ENCODE assay signal across 8 mouse cellular contexts in the genomic region with DNA sequence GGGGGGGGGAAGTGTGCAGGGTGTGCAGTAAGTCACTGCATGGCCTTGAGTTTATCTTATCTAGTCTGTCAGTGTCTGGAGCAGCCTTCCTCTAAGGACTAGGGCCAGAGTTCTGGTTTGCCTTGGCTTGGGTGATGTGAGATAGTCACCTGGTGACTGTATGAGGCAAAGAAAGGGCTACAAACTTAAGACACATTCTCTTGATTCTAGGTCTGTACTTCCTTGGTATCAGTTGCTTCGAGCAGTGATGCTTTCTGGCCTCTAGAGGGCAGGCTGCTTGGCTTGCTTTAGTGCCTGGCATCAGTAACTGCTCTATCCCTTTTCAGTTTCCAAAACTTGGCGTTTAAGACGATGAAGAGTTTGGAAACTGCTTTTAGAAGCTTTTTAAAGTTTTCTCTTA. TPM values are rescaled to one million over a fixed set of nuclear protein-coding genes. Genes with fewer than 3 reads are reported as not detected.
DNase-seq lines count a peak whose midpoint lies in the region; ATAC-seq and TF ChIP-seq lines count a peak whose summit lies in the region.

No protein-coding gene starts in this region.

- no peak for TF ChIP-seq POLR2A in limb, embryonic 14.5 days (IDR thresholded peaks at IDR 0.05; ENCODE audit: borderline replicate concordance, extremely low read depth, insufficient read depth, insufficient read length)

- H3K9me3 ChIP-seq in limb, embryonic 14.5 days (ENCODE audit: control insufficient read depth, low read length), result no peaks in the 10 kb centered on the region
- H3K9me3 ChIP-seq in limb, embryonic 10.5 days (replicated peaks), result peaks cover 6% of the 10 kb centered on the region; the same call in 1 of the 2 replicates
- 0 out of 2 replicates have a peak, but pooled peaks cover 6% of the 10 kb centered on the region for H3K9me3 ChIP-seq in liver, embryonic 12.5 days (replicated peaks)

- no peak overlapping the region for H3K9ac ChIP-seq in limb, embryonic 14.5 days (ENCODE audit: low read depth, low read length, severe bottlenecking)
- no peak overlapping the region for H3K9ac ChIP-seq in liver, embryonic 12.5 days

- no peak overlapping the region for H3K4me2 ChIP-seq in limb, embryonic 14.5 days (replicated peaks; ENCODE audit: low read depth, low read length, severe bottlenecking)
- H3K4me2 ChIP-seq in liver, embryonic 12.5 days, result no peak overlapping the region

- peak; percentile 73 for DNase-seq in embryo, embryonic 10 days (ENCODE audit: low spot score)
- no peak for DNase-seq in embryo, embryonic 9.5 days (ENCODE audit: extremely low spot score)
- peak; percentile 49 for DNase-seq in limb, embryonic 14.5 days (ENCODE audit: low spot score)
- DNase-seq in limb, embryonic 10.5 days (ENCODE audit: low spot score), result no peak
- DNase-seq in R1 (ENCODE audit: low read depth, low spot score), result peak; percentile 72
- peak; percentile 24 for DNase-seq in forelimb bud, embryonic 11.5 days (ENCODE audit: low read depth, low spot score)
- DNase-seq in splenic B cell, adult 2 months (ENCODE audit: low read depth, low spot score), result peak; percentile 77

- WGBS in limb, embryonic 14.5 days, result 72% methylated on average over 3 of the region's 3 CpGs
- WGBS in limb, embryonic 10.5 days, result 78% methylated on average over 3 of the region's 3 CpGs
- 37% methylated on average over 3 of the region's 3 CpGs for WGBS in liver, embryonic 12.5 days (ENCODE audit: insufficient replicate concordance)

- no peak for ATAC-seq in limb, embryonic 14.5 days (ENCODE audit: low FRiP score, low read depth)
- ATAC-seq in liver, embryonic 12.5 days, result peak; percentile 44; the same call in 1 of the 2 replicates

- peaks cover 45% of the 10 kb centered on the region for H3K36me3 ChIP-seq in limb, embryonic 14.5 days (ENCODE audit: control insufficient read depth, insufficient read depth, low read length)
- H3K36me3 ChIP-seq in limb, embryonic 10.5 days, result peaks cover 96% of the 10 kb centered on the region
- peaks cover 18% of the 10 kb centered on the region; the same call in 1 of the 2 replicates for H3K36me3 ChIP-seq in liver, embryonic 12.5 days
- H3K36me3 ChIP-seq in splenic B cell, adult 2 months (ENCODE audit: control insufficient read depth, insufficient read depth, low read length, poor library complexity, severe bottlenecking), result no peaks in the 10 kb centered on the region

- H3K4me3 ChIP-seq in limb, embryonic 14.5 days (replicated peaks; ENCODE audit: low read length), result no peak overlapping the region
- no peak overlapping the region for H3K4me3 ChIP-seq in limb, embryonic 10.5 days
- no peak overlapping the region for H3K4me3 ChIP-seq in liver, embryonic 12.5 days

- no peak overlapping the region for H3K27ac ChIP-seq in limb, embryonic 14.5 days (replicated peaks; ENCODE audit: low read depth, low read length)
- H3K27ac ChIP-seq in limb, embryonic 10.5 days, result no peak overlapping the region
- H3K27ac ChIP-seq in liver, embryonic 12.5 days, result no peak overlapping the region

- no peaks in the 10 kb centered on the region for H3K27me3 ChIP-seq in limb, embryonic 14.5 days (ENCODE audit: control insufficient read depth, insufficient read depth, low read length)
- H3K27me3 ChIP-seq in limb, embryonic 10.5 days (ENCODE audit: low read depth, poor library complexity, severe bottlenecking), result no peaks in the 10 kb centered on the region
- no peaks in the 10 kb centered on the region for H3K27me3 ChIP-seq in liver, embryonic 12.5 days (replicated peaks)
- no peaks in the 10 kb centered on the region for H3K27me3 ChIP-seq in splenic B cell, adult 2 months (ENCODE audit: control insufficient read depth, insufficient read depth, low read length, poor library complexity, severe bottlenecking)

- H3K4me1 ChIP-seq in limb, embryonic 14.5 days (ENCODE audit: control insufficient read depth, insufficient read depth, low read length), result peaks cover 12% of the 10 kb centered on the region; the same call in 1 of the 2 replicates
- H3K4me1 ChIP-seq in limb, embryonic 10.5 days, result peaks cover 18% of the 10 kb centered on the region
- peaks cover 34% of the 10 kb centered on the region for H3K4me1 ChIP-seq in liver, embryonic 12.5 days

RNA-seq across cellular contexts. Expression of a gene that starts 10.7 kb away (rescaled TPM):
- polyA plus RNA-seq in limb, embryonic 14.5 days (2012; rRNA removed), result 221 and 237 TPM in 2 replicates
- polyA plus RNA-seq in limb, embryonic 14.5 days (2014; fragmentation: Nextera tagmentation; extraction: Ambion mirVana), result 40.4 and 50.4 TPM in 2 replicates
- polyA plus RNA-seq in limb, embryonic 10.5 days (2016; fragmentation: Nextera tagmentation; extraction: Ambion mirVana), result 33.8 and 45.4 TPM in 2 replicates
- polyA plus RNA-seq in liver, embryonic 12.5 days (2016; fragmentation: Nextera tagmentation; extraction: Ambion mirVana), result 8.8 and 9.7 TPM in 2 replicates

Comparison
In these comparisons a context has a peak if more than half of its experiments do, and no peak if none do; other contexts are left out.
1. DNase-seq: peak in embryo, embryonic 10 days (single experiment), limb, embryonic 14.5 days (single experiment), R1 (single experiment), forelimb bud, embryonic 11.5 days (single experiment) and splenic B cell, adult 2 months (single experiment); none in embryo, embryonic 9.5 days (single experiment) and limb, embryonic 10.5 days (single experiment).